Mouse (Mus musculus) bone marrow macrophage, adult 2 months (primary cell): ENCODE measurements around the gene Camk2g.

Experiments
- CTCF ChIP-seq: IDR thresholded peaks from 2 replicates; pipeline ENCODE4 v1.5.1; 2012; ENCODE audit warnings: low read depth, mild to moderate bottlenecking, low read length, moderate library complexity
- POLR2A ChIP-seq: IDR thresholded peaks from 2 replicates; pipeline ENCODE4 v1.6.1; 2012; ENCODE audit warnings: mild to moderate bottlenecking, low read depth, low read length, borderline replicate concordance

DNA sequence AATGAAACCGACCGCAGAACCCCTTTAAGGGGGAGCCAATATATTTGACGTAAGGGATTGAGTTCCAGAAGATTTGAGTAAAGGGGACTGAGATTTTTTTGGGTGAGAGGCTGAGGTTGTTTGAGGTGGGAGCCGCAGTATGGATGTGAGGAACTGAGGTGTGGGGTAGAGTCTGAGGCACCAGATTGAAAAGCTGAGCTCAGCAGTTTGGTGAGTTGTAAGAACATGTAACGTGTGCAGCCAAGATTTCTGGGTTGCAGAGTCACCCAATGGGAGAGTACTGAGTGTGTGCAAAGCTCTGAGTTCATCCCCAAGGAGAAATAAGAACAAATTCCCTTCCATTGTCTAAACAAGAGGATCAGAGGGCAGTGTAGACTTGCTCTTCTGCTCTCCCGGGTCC is 4.4 kb upstream of the Camk2g start:
- no peak for TF ChIP-seq CTCF
- no peak for TF ChIP-seq POLR2A
